Mouse (Mus musculus) embryonic facial prominence, embryonic 14.5 days (tissue): ENCODE results near the gene Smim24. TPM values are rescaled to one million over a fixed set of nuclear protein-coding genes. Genes with fewer than 3 reads are reported as not detected.

Source experiments
- ATAC-seq: fragments of 200-750 bp; cut with Nextera tagmentation; 2 replicates; pipeline ENCODE4 v1.8.0; 2017; ENCODE audit warnings: low read depth, moderate number of reproducible peaks, moderate TSS enrichment
- DNase-seq: peaks from one replicate; pipeline ENCODE4 v3.0.0-alpha.2; 2015; ENCODE audit warnings: low spot score
- H3K27ac ChIP-seq: fragments of 300-500 bp; sonication (generic); replicated peaks from 2 replicates; pipeline ENCODE4 v1.5.1; 2014; ENCODE audit warnings: low read depth, mild to moderate bottlenecking, low read length, moderate library complexity
- H3K27me3 ChIP-seq: fragments of 300-500 bp; sonication (generic); replicated peaks from 2 replicates; pipeline ENCODE4 v1.6.1; 2014; ENCODE audit warnings: low read length; ENCODE audit not compliant: control insufficient read depth, insufficient read depth
- H3K36me3 ChIP-seq: fragments of 300-500 bp; sonication (generic); 2 replicates; pipeline ENCODE4 v1.6.1; 2014; ENCODE audit warnings: low read length, mixed read lengths; ENCODE audit not compliant: control insufficient read depth, insufficient read depth
- H3K4me1 ChIP-seq: fragments of 300-500 bp; sonication (generic); 2 replicates; pipeline ENCODE4 v1.6.1; 2014; ENCODE audit warnings: antibody characterized with exemption, low read length; ENCODE audit not compliant: control insufficient read depth, insufficient read depth
- H3K4me2 ChIP-seq: fragments of 300-500 bp; sonication (generic); 2 replicates; pipeline ENCODE4 v1.6.1; 2014; ENCODE audit warnings: low read depth, mild to moderate bottlenecking, low read length, moderate library complexity, mixed read lengths
- H3K4me3 ChIP-seq: fragments of 300-500 bp; sonication (generic); 2 replicates; pipeline ENCODE4 v1.5.1; 2014; ENCODE audit warnings: low read depth, mild to moderate bottlenecking, low read length
- H3K9ac ChIP-seq: fragments of 300-500 bp; sonication (generic); 2 replicates; pipeline ENCODE4 v1.6.1; 2014; ENCODE audit warnings: low read depth, mild to moderate bottlenecking, low read length, moderate library complexity, mixed read lengths
- H3K9me3 ChIP-seq: fragments of 300-500 bp; sonication (generic); 2 replicates; pipeline ENCODE4 v1.6.1; 2016; ENCODE audit warnings: low read length; ENCODE audit not compliant: control insufficient read depth
- WGBS: fragments of 180-500 bp; shearing (Covaris S2); extraction: QIAGEN DNeasy Blood & Tissue Kit; methylation state at CpG from one replicate; pipeline ENCODE4 v1.1.7; 2014; 5-methylcytosine and 5-hydroxymethylcytosine counted together
- polyA plus RNA-seq: library from polyadenylated mRNA; unstranded; fragments of >200 nt; fragmentation: Nextera tagmentation; extraction: Ambion mirVana; gene quantifications from 2 replicates; pipeline ENCODE4 v1.2.1, GENCODE M21; 2014

The Smim24 gene
- polyA plus RNA-seq, 1 experiment from 2014 or later = 3.9 TPM

DNA sequence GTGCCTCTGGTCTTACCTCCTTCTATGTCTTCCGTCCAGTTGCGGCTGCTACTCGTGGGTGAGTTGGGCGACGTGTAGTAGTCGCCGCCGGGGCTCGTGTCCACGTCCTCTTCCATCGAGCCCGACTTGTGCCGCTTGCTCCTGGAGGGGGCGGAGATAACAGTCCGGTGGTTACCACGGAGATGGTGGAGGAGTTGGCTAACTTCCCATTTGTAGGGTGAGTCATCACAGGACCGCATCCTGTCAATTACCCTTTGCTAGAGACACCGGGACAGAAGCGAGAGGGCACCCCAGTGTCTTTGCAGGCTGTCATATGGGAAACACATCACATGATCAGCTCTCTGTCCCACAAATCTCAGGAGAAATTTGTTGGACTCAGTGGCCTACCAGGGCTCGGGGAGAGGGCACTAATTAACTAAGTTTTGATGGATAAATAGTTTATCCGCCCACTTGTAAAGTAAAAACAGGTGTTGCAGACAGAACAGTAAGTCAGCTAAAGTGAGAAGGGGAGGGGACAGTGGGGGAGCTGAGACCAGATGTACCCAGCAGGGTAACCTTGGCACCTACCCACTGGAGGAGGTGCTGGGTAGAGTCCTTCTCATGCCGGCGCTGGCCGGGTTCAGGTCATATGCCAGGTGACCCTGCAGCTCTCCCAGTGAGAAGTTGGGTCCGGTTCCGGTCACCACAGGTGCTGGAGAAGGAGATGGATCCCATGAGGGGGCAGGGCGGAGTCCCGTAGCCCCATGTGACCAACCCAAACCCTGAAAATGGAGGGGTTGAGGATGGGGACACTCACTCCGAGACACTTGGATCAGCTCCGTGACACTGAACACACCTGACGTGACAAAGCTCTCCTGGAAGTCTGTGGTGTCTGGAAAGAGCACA lies 14.9 kb downstream of the Smim24 start:
- Histone ChIP-seq H3K9me3 (no peaks in the 10 kb centered on the region), H3K27me3 (no peaks in the 10 kb centered on the region), H3K9ac (peak overlapping the region; percentile 41; the same call in 1 of the 2 replicates), H3K4me3 (peak overlapping the region; percentile 9; the same call in 1 of the 2 replicates), H3K36me3 (peaks cover 67% of the 10 kb centered on the region), H3K27ac (peak overlapping the region; percentile 46; the same call in 1 of the 2 replicates), H3K4me2 (peak overlapping the region; percentile 41), H3K4me1 (peaks cover 50% of the 10 kb centered on the region)
- DNase-seq (peak; percentile 93), ATAC-seq (peak; percentile 15; the same call in 1 of the 2 replicates)
- WGBS = 23% methylated on average over 31 of the region's 31 CpGs

DNA sequence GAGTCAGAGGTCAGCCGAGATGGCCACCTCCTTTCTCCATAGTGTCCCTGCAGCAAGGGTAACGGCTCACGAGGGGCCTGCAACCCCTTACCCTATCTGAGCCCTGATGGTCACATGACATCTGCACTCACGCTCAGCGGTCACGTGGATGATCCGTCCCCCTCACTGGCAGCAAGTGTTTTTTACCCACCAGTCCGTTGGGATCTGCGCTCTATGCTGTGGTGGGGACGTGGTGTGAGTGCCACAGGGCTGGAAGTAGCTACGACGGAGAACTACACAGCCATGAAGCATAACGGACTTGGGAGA lies 15.5 kb downstream of the Smim24 start:
- peaks cover 67% of the 10 kb centered on the region for H3K36me3 ChIP-seq

DNA sequence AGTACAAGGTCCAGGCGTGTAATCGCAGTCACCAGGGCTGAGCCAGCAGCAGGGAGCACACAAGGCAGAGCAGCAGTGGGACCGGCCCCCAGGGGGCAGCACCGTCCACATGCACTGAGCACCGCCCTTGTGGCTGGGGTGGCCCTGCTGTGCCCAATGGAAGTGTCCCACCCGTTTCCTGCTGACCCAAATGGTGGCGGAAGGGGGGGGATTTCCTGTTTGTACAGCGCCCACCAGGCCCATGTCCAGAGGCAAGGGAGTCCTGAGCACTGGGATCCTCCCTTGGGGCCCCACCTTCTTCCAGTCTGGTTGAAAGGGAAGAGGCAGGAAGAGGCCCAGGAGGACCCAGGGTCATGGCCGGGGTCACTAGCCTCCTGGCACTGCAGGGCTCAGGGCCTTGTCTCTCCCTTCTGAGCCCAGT lies 16.0 kb downstream of the Smim24 start:
- no peak overlapping the region for H3K4me2 ChIP-seq
- H3K27me3 ChIP-seq = no peaks in the 10 kb centered on the region
- 23% methylated on average over 6 of the region's 9 CpGs for WGBS
- DNase-seq (peak; percentile 77), ATAC-seq (peak; percentile 23; the same call in 1 of the 2 replicates)
- no peaks in the 10 kb centered on the region for H3K9me3 ChIP-seq
- peaks cover 51% of the 10 kb centered on the region for H3K4me1 ChIP-seq
- no peak overlapping the region for H3K27ac ChIP-seq
- peaks cover 63% of the 10 kb centered on the region for H3K36me3 ChIP-seq
- H3K9ac ChIP-seq = no peak overlapping the region
- no peak overlapping the region for H3K4me3 ChIP-seq

More for the DNA sequence above, 15.5 kb downstream of the Smim24 start:
- no peaks in the 10 kb centered on the region for H3K9me3 ChIP-seq
- 61% methylated on average over 13 of the region's 13 CpGs for WGBS
- no peak overlapping the region for H3K9ac ChIP-seq
- no peaks in the 10 kb centered on the region for H3K27me3 ChIP-seq
- no peak overlapping the region for H3K4me3 ChIP-seq
- DNase-seq = no peak
- no peak overlapping the region for H3K4me2 ChIP-seq
- peaks cover 48% of the 10 kb centered on the region for H3K4me1 ChIP-seq
- no peak for ATAC-seq
- no peak overlapping the region for H3K27ac ChIP-seq

DNA sequence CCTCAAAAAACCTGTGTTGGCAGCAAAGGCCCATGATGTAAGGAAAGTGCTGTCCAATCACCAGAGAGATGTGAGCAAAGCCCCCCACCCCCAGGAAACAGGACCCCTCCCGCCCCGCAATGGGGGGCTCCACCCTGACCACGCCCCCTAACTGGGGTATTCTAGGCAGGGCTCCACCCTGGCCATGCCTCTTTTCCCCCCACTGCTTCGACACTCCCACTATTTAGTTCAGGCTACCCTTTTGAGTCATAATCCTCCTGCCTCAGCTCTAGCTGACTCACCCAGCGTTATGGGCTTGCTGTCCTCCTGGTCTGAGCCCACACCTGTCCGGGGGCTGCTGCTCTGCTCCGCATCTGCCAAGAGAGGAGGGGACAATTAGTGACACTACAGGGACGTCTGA lies 16.5 kb downstream of the Smim24 start:
- 21% methylated on average over 6 of the region's 8 CpGs for whole genome bisulfite sequencing

DNA sequence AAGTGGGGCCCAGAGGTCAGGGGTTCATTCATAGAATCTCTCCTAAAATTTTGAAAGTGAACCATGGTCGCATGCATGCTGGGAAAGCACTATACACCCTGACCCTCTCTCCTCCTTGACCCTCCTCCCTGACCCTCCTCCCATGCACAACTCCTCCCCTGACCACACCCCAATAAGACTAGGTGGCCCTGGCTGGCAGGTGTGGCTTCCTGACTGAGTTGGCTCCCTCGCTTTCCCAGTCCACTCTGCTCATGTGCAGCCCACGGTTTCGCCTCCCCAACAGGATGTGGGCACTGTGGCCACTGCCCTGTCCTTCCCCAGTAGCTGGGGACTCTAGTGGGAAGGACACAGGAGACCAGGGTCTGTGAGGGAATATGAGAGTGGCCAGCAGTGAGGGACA lies 17.5 kb downstream of the Smim24 start:
- no peak overlapping the region for H3K4me3 ChIP-seq
- no peak overlapping the region for H3K9ac ChIP-seq
- no peaks in the 10 kb centered on the region for H3K9me3 ChIP-seq
- peak overlapping the region; percentile 40; the same call in 1 of the 2 replicates for H3K27ac ChIP-seq
- no peak overlapping the region for H3K4me2 ChIP-seq
- peaks cover 64% of the 10 kb centered on the region for H3K4me1 ChIP-seq
- DNase-seq = no peak
- H3K27me3 ChIP-seq = no peaks in the 10 kb centered on the region
- WGBS = 56% methylated on average over 4 of the region's 4 CpGs
- ATAC-seq = no peak
- peaks cover 49% of the 10 kb centered on the region for H3K36me3 ChIP-seq

More for the DNA sequence above, 16.5 kb downstream of the Smim24 start:
- DNase-seq (no peak), ATAC-seq (no peak)
- Histone ChIP-seq H3K36me3 (peaks cover 58% of the 10 kb centered on the region), H3K9me3 (no peaks in the 10 kb centered on the region), H3K27ac (0 out of 2 replicates have a peak overlapping the region, but pooled peaks have one; percentile 40), H3K4me3 (no peak overlapping the region), H3K4me1 (peaks cover 56% of the 10 kb centered on the region), H3K9ac (no peak overlapping the region), H3K27me3 (no peaks in the 10 kb centered on the region), H3K4me2 (no peak overlapping the region)

DNA sequence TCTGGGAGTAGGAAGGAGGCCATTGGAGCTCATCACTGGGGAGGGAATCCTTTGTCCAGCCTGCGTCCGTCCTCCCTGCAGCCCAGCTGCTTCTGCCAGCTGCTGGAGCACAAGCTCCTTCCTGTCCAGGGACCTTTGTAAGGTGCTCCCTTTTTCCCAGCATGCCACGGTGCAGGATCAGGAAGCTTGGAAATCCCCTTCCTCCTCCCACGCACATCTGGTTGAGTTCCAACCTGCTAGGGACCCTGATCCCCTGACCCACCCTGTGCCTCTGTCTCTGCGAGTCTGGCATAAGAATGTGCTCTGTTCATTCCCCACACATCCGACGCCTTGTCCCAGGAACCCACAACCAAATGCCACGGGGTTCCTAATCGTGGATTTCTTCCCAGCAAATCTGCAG lies 18.1 kb downstream of the Smim24 start:
- WGBS = 68% methylated on average over 9 of the region's 9 CpGs
- no peaks in the 10 kb centered on the region for H3K9me3 ChIP-seq
- peaks cover 70% of the 10 kb centered on the region for H3K4me1 ChIP-seq
- peaks cover 43% of the 10 kb centered on the region for H3K36me3 ChIP-seq
- H3K4me2 ChIP-seq = no peak overlapping the region
- ATAC-seq (no peak), DNase-seq (no peak)
- no peaks in the 10 kb centered on the region for H3K27me3 ChIP-seq
- H3K4me3 ChIP-seq = no peak overlapping the region
- peak overlapping the region; percentile 84 for H3K27ac ChIP-seq
- no peak overlapping the region for H3K9ac ChIP-seq

DNA sequence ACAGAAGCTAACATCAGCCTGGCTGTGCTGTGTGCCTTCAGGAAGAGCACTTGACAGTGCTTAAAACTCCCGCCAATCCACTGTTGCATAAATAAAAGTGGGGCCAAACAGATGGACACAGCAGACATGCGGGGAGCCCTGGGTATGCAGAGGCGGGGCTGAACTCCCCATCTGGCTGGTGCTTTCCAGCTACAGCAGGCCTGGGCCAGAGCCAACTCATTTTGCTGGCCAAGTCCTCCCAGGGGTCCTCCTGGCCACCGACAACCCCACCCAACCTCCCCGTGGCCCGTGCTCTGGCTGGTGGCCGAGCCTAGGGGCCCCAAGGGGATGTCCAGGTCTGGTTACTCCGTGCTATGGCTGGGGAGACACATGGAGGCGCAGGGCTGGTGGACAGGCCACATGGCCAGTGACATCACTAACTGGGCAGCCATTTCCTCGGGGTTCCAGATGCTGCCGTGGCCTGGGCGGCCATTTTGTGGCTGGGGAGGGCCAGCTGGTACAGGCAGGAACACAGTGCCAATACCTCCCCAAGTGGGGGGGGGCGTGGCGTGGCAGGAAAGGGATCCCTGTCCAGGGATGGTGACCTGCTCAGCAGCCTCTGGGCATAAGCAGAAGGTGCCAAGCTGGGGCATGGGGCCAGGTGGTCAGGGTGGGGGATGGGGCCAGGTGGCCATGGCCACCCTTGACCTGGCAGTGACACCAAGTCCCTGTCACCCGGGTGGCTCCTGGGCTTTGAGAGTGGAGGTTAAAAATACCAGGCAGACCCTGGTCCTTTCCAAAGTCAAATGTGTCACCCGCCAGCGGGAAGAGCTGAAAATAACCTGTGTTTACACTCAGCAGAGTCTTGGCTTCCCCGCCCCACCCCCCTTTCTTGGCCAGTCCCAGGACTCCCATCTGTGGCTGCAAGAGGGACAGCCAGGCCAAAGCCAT lies 18.9 kb downstream of the Smim24 start:
- ATAC-seq (peak; percentile 9; the same call in 1 of the 2 replicates), DNase-seq (peak; percentile 74)
- Histone ChIP-seq H3K4me2 (no peak overlapping the region), H3K27me3 (no peaks in the 10 kb centered on the region), H3K4me1 (peaks cover 77% of the 10 kb centered on the region), H3K36me3 (peaks cover 35% of the 10 kb centered on the region), H3K4me3 (no peak overlapping the region), H3K27ac (peak overlapping the region; percentile 84), H3K9me3 (no peaks in the 10 kb centered on the region), H3K9ac (no peak overlapping the region)
- 58% methylated on average over 10 of the region's 18 CpGs for WGBS

DNA sequence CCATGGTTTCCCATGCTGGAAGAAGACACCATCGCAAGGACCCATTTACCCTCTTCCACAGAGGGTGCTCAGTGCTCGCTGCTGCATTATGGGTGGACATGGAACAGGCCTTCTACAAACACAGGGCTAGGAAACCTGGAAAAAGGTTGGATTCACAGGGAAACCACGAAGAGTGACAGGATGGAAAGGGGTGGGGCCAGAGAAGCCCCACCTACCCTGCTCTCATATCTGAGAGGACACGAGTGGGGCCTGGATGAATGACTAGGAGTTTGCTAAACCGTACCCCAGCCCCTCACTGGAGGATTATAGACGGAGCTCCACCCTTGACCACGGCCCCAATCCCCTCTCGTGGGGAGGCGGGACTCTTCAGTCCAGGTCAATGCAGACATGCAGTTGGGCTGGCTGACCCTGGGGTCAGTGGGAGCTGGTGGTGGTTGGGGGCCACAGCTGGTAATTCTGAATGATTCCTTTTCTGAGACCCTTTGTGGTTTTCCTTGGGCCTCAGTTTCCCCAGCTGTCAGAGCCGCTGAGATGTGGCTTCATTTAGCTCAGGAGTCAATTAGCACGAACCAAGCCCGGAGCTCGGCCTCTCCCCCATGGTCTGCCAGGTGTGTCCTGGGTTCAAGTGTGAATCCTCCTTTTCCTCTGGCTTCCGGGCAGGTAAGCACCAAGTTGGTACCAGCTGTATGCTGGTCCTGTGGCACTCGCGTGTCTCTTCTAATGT lies 19.9 kb downstream of the Smim24 start:
- no peak overlapping the region for H3K4me3 ChIP-seq
- peaks cover 76% of the 10 kb centered on the region for H3K4me1 ChIP-seq
- no peak overlapping the region for H3K4me2 ChIP-seq
- no peaks in the 10 kb centered on the region for H3K9me3 ChIP-seq
- 71% methylated on average over 16 of the region's 16 CpGs for WGBS
- H3K27me3 ChIP-seq = no peaks in the 10 kb centered on the region
- H3K9ac ChIP-seq = no peak overlapping the region
- no peak for ATAC-seq
- H3K36me3 ChIP-seq = peaks cover 29% of the 10 kb centered on the region
- peak overlapping the region; percentile 84; the same call in 1 of the 2 replicates for H3K27ac ChIP-seq
- no peak for DNase-seq
